ENCODE assay signal across 17 mouse cellular contexts in genomic region chr2:146262966-146263365, GRCm38 (mm10). TPM values are rescaled to one million over a fixed set of nuclear protein-coding genes. Genes with fewer than 3 reads are reported as not detected.
"Had no signal": no experiment of that assay in that cellular context is flagged by ENCODE, and none has a peak within 500 bp of the region (broad histone marks: within the 10 kb centered on the region; RNA-seq: fewer than 3 reads in every experiment).

No protein-coding gene starts in this region.

- ATAC-seq: intestine, postnatal 0 days; liver, postnatal 0 days had no signal

- H3K4me2 ChIP-seq: limb, embryonic 12.5 days; liver, embryonic 13.5 days; neural tube, embryonic 15.5 days had no signal

- DNase-seq: kidney, adult 9 months; kidney, postnatal 36 days; layer of hippocampus, adult 9-11 months; layer of hippocampus, postnatal 36 days; liver; liver, embryonic 13.5 days; liver, postnatal 0 days; lung, postnatal 36 days; right cerebral cortex, adult 18-20 months; right cerebral cortex, postnatal 25 days had no signal

- H3K27me3 ChIP-seq: limb, embryonic 12.5 days; liver, embryonic 13.5 days had no signal

- H3K4me3 ChIP-seq: limb, embryonic 12.5 days; liver, embryonic 13.5 days; neural tube, embryonic 15.5 days had no signal

- H3K36me3 ChIP-seq: limb, embryonic 12.5 days; liver, embryonic 13.5 days; neural tube, embryonic 15.5 days had no signal

- H3K9ac ChIP-seq: limb, embryonic 12.5 days; liver, embryonic 13.5 days; liver, postnatal 0 days; neural tube, embryonic 15.5 days had no signal

- H3K27ac ChIP-seq: kidney, postnatal 0 days; limb, embryonic 12.5 days; liver, embryonic 13.5 days; neural tube, embryonic 15.5 days; stomach, postnatal 0 days had no signal

- H3K9me3 ChIP-seq: limb, embryonic 12.5 days; liver, embryonic 13.5 days; neural tube, embryonic 15.5 days had no signal

RNA-seq across cellular contexts. Expression of gene Insm1, which starts 41.2 kb away (rescaled TPM):
- total RNA-seq: megakaryocyte progenitor cell, adult 5-6 weeks had no signal
- polyA plus RNA-seq: kidney, postnatal 0 days; limb, embryonic 12.5 days; liver, embryonic 13.5 days; liver, postnatal 0 days; lung, embryonic 16.5 days had no signal
